Mouse (Mus musculus): ENCODE measurements around the gene Tctex1d4. TPM values are rescaled to one million over a fixed set of nuclear protein-coding genes. Genes with fewer than 3 reads are reported as not detected.

The Tctex1d4 gene
- polyA plus RNA-seq, 1 experiment from 2014 or later = not detected

GRCm38 (mm10) chr4:117104672-117105071 lies 21.9 kb upstream of the Tctex1d4 start:
- Histone ChIP-seq H3K9me3 (no peaks in the 10 kb centered on the region), H3K4me3 (no peak overlapping the region), H3K4me1 (0 out of 2 replicates have a peak, but pooled peaks cover 4% of the 10 kb centered on the region), H3K4me2 (no peak overlapping the region), H3K27ac (replicated peaks) (no peak overlapping the region), H3K36me3 (peaks cover 7% of the 10 kb centered on the region; the same call in 1 of the 2 replicates), H3K27me3 (replicated peaks) (no peaks in the 10 kb centered on the region), H3K9ac (no peak overlapping the region)
- ATAC-seq (ENCODE audit: extremely low read depth, insufficient number of reproducible peaks, low FRiP score, low TSS enrichment) = no peak
- WGBS = 69% methylated on average over 10 of the region's 10 CpGs

- no peaks in the 10 kb centered on the region for H3K27me3 ChIP-seq (replicated peaks)
- no peak overlapping the region for H3K4me2 ChIP-seq
- H3K9ac ChIP-seq = no peak overlapping the region
- no peak overlapping the region for H3K4me3 ChIP-seq
- H3K27ac ChIP-seq (replicated peaks) = no peak overlapping the region
- WGBS = 51% methylated on average over 10 of the region's 10 CpGs
- peaks cover 7% of the 10 kb centered on the region; the same call in 1 of the 2 replicates for H3K36me3 ChIP-seq
- no peaks in the 10 kb centered on the region for H3K9me3 ChIP-seq
- 0 out of 2 replicates have a peak, but pooled peaks cover 4% of the 10 kb centered on the region for H3K4me1 ChIP-seq
- ATAC-seq (ENCODE audit: extremely low read depth, insufficient number of reproducible peaks, low FRiP score, low TSS enrichment) = no peak
Measured at GRCm38 (mm10) chr4:117105127-117105526, 21.5 kb upstream of the Tctex1d4 start.

DNA sequence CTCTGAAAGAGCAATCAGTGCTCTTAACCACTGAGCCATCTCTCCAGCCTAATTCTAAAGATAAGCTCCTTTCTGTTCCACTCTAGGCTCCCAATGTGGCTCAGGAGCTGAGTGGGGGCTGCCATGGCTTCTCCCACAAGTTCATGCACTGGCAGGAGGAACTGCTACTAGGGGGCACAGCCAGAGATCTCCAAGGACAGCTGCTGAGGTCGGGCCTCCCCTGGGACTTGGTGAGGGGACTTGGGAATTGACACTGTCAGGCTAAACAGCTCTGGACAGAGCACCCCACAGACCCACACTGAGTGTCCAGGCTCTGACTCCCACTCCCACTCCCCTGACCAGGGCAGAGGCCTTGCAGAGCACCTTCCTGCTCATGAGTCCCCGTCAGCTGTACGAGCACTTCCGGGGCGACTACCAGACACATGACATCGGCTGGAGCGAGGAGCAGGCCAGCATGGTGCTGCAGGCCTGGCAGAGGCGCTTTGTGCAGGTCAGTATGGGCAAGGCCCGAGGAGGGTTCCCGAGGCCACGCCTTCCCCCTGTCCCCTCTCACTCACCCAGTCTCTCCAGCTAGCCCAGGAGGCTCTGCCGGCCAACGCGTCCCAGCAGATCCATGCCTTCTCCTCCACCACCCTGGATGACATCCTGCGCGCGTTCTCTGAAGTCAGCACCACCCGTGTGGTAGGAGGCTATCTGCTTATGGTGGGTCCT lies 18.6 kb upstream of the Tctex1d4 start:
- 83% methylated on average over 18 of the region's 18 CpGs for WGBS
- Histone ChIP-seq H3K27me3 (replicated peaks) (no peaks in the 10 kb centered on the region), H3K9ac (no peak overlapping the region), H3K9me3 (no peaks in the 10 kb centered on the region), H3K27ac (replicated peaks) (no peak overlapping the region), H3K4me3 (no peak overlapping the region), H3K36me3 (peaks cover 16% of the 10 kb centered on the region), H3K4me2 (no peak overlapping the region), H3K4me1 (0 out of 2 replicates have a peak, but pooled peaks cover 4% of the 10 kb centered on the region)
- ATAC-seq (ENCODE audit: extremely low read depth, insufficient number of reproducible peaks, low FRiP score, low TSS enrichment) = no peak

- WGBS = 90% methylated on average over 6 of the region's 6 CpGs
- no peak for ATAC-seq (ENCODE audit: extremely low read depth, insufficient number of reproducible peaks, low FRiP score, low TSS enrichment)
- H3K4me1 ChIP-seq = 0 out of 2 replicates have a peak, but pooled peaks cover 4% of the 10 kb centered on the region
Measured at GRCm38 (mm10) chr4:117108524-117108849, 18.1 kb upstream of the Tctex1d4 start.

DNA sequence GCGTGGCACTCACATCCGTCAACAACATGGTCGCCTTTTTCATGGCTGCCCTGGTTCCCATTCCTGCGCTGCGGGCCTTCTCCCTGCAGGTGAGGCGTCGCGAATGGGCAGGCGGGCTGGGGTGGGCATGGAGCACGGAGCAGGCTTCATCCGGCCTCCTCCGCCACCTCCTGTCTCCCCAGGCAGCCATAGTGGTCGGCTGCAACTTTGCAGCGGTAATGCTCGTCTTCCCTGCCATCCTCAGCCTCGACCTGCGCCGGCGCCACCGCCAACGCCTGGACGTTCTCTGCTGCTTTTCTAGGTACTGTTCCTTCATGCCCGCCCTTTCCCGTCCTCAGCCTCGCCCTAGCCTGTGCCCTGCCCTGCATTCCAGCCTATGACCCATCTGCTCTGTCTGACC lies 17.3 kb upstream of the Tctex1d4 start:
- H3K36me3 ChIP-seq = peaks cover 18% of the 10 kb centered on the region
- 0 out of 2 replicates have a peak, but pooled peaks cover 4% of the 10 kb centered on the region for H3K4me1 ChIP-seq

More at GRCm38 (mm10) chr4:117108524-117108849, 18.1 kb upstream of the Tctex1d4 start:
- no peak overlapping the region for H3K4me3 ChIP-seq
- H3K36me3 ChIP-seq = peaks cover 18% of the 10 kb centered on the region
- no peak overlapping the region for H3K4me2 ChIP-seq
- H3K27ac ChIP-seq (replicated peaks) = no peak overlapping the region
- H3K9ac ChIP-seq = no peak overlapping the region
- no peaks in the 10 kb centered on the region for H3K9me3 ChIP-seq
- no peaks in the 10 kb centered on the region for H3K27me3 ChIP-seq (replicated peaks)

DNA sequence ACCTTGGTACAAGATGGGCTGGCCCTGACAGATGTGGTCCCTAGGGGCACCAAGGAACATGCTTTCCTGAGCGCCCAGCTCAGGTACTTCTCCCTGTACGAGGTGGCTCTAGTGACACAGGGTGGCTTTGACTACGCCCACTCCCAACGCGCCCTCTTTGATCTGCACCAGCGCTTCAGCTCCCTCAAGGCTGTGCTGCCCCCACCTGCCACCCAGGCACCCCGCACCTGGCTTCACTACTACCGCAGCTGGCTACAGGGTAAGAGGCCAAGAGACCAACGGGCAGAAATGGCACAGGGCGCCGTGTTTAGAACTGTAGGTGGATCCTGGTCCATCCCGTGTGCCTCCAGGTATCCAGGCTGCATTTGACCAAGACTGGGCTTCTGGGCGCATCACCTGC lies 16.3 kb upstream of the Tctex1d4 start:
- Histone ChIP-seq H3K4me3 (no peak overlapping the region), H3K4me2 (no peak overlapping the region), H3K4me1 (0 out of 2 replicates have a peak, but pooled peaks cover 1% of the 10 kb centered on the region), H3K36me3 (peaks cover 18% of the 10 kb centered on the region), H3K9me3 (no peaks in the 10 kb centered on the region), H3K27me3 (replicated peaks) (no peaks in the 10 kb centered on the region), H3K27ac (replicated peaks) (no peak overlapping the region), H3K9ac (no peak overlapping the region)
- no peak for ATAC-seq (ENCODE audit: extremely low read depth, insufficient number of reproducible peaks, low FRiP score, low TSS enrichment)
- 81% methylated on average over 13 of the region's 13 CpGs for WGBS

More for the DNA sequence above, 17.3 kb upstream of the Tctex1d4 start:
- no peak overlapping the region for H3K9ac ChIP-seq
- H3K4me3 ChIP-seq = no peak overlapping the region
- H3K27ac ChIP-seq (replicated peaks) = no peak overlapping the region
- no peaks in the 10 kb centered on the region for H3K9me3 ChIP-seq
- no peak for ATAC-seq (ENCODE audit: extremely low read depth, insufficient number of reproducible peaks, low FRiP score, low TSS enrichment)
- H3K27me3 ChIP-seq (replicated peaks) = no peaks in the 10 kb centered on the region
- no peak overlapping the region for H3K4me2 ChIP-seq
- WGBS = 82% methylated on average over 25 of the region's 25 CpGs

GRCm38 (mm10) chr4:117110985-117111384 lies 15.6 kb upstream of the Tctex1d4 start:
- 75% methylated on average over 11 of the region's 11 CpGs for WGBS
- Histone ChIP-seq H3K9ac (no peak overlapping the region), H3K36me3 (peaks cover 18% of the 10 kb centered on the region), H3K4me1 (no peaks in the 10 kb centered on the region), H3K27ac (replicated peaks) (no peak overlapping the region), H3K27me3 (replicated peaks) (no peaks in the 10 kb centered on the region), H3K4me3 (no peak overlapping the region), H3K9me3 (no peaks in the 10 kb centered on the region), H3K4me2 (no peak overlapping the region)
- ATAC-seq (ENCODE audit: extremely low read depth, insufficient number of reproducible peaks, low FRiP score, low TSS enrichment) = no peak

- no peak for ATAC-seq (ENCODE audit: extremely low read depth, insufficient number of reproducible peaks, low FRiP score, low TSS enrichment)
- Histone ChIP-seq H3K4me1 (no peaks in the 10 kb centered on the region), H3K9ac (no peak overlapping the region), H3K9me3 (no peaks in the 10 kb centered on the region), H3K4me2 (no peak overlapping the region), H3K36me3 (peaks cover 16% of the 10 kb centered on the region), H3K27ac (replicated peaks) (no peak overlapping the region), H3K27me3 (replicated peaks) (no peaks in the 10 kb centered on the region), H3K4me3 (no peak overlapping the region)
- WGBS = 83% methylated on average over 1 of the region's 1 CpGs
Measured at GRCm38 (mm10) chr4:117113237-117113636, 13.4 kb upstream of the Tctex1d4 start.

DNA sequence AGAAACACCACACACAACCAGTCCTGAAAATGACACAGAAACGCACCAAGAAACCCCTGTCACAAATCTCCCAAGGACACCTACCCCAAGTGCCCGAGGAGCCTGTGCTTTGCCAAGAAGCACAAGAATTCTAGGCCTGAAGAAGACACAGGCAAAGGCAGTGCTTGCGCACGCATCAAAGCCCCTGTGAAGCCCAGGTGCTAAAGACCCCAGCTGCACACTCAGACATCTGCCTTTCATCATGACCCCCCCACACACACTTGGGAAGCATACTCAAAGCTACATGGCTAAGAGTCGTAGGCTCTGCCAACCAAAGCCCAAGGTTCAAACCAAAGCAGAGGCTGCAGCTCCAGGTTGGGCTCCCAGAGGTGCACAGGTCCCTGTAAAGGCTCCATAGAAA lies 11.0 kb upstream of the Tctex1d4 start:
- Histone ChIP-seq H3K4me1 (peaks cover 6% of the 10 kb centered on the region), H3K27me3 (replicated peaks) (no peaks in the 10 kb centered on the region), H3K9me3 (no peaks in the 10 kb centered on the region), H3K36me3 (peaks cover 8% of the 10 kb centered on the region), H3K4me3 (no peak overlapping the region), H3K27ac (replicated peaks) (no peak overlapping the region), H3K9ac (no peak overlapping the region), H3K4me2 (no peak overlapping the region)
- WGBS = 68% methylated on average over 5 of the region's 5 CpGs
- no peak for ATAC-seq (ENCODE audit: extremely low read depth, insufficient number of reproducible peaks, low FRiP score, low TSS enrichment)

- H3K4me1 ChIP-seq = peaks cover 10% of the 10 kb centered on the region
- 86% methylated on average over 7 of the region's 7 CpGs for WGBS
- 0 out of 2 replicates have a peak, but pooled peaks cover 2% of the 10 kb centered on the region for H3K36me3 ChIP-seq
- no peaks in the 10 kb centered on the region for H3K27me3 ChIP-seq (replicated peaks)
- H3K27ac ChIP-seq (replicated peaks) = no peak overlapping the region
- no peak overlapping the region for H3K4me2 ChIP-seq
- no peaks in the 10 kb centered on the region for H3K9me3 ChIP-seq
- no peak for ATAC-seq (ENCODE audit: extremely low read depth, insufficient number of reproducible peaks, low FRiP score, low TSS enrichment)
- no peak overlapping the region for H3K4me3 ChIP-seq
- H3K9ac ChIP-seq = no peak overlapping the region
Measured at GRCm38 (mm10) chr4:117117931-117118330, 8.7 kb upstream of the Tctex1d4 start.

- Histone ChIP-seq H3K4me2 (peak overlapping the region; percentile 88), H3K4me1 (peaks cover 15% of the 10 kb centered on the region), H3K9ac (peak overlapping the region; percentile 78), H3K36me3 (no peaks in the 10 kb centered on the region), H3K9me3 (no peaks in the 10 kb centered on the region), H3K4me3 (peak overlapping the region; percentile 77), H3K27ac (replicated peaks) (peak overlapping the region; percentile 86), H3K27me3 (replicated peaks) (no peaks in the 10 kb centered on the region)
- ATAC-seq (ENCODE audit: extremely low read depth, insufficient number of reproducible peaks, low FRiP score, low TSS enrichment) = no peak
- 74% methylated on average over 5 of the region's 5 CpGs for WGBS
Measured at GRCm38 (mm10) chr4:117119636-117120035, 7.0 kb upstream of the Tctex1d4 start.

GRCm38 (mm10) chr4:117120052-117120444 lies 6.5 kb upstream of the Tctex1d4 start:
- Histone ChIP-seq H3K9me3 (no peaks in the 10 kb centered on the region), H3K4me2 (peak overlapping the region; percentile 88), H3K27ac (replicated peaks) (peak overlapping the region; percentile 86), H3K36me3 (no peaks in the 10 kb centered on the region), H3K9ac (peak overlapping the region; percentile 78), H3K27me3 (replicated peaks) (no peaks in the 10 kb centered on the region), H3K4me3 (peak overlapping the region; percentile 77), H3K4me1 (peaks cover 19% of the 10 kb centered on the region)
- no peak for ATAC-seq (ENCODE audit: extremely low read depth, insufficient number of reproducible peaks, low FRiP score, low TSS enrichment)
- WGBS = 4% methylated on average over 10 of the region's 10 CpGs

Measured in heart, embryonic 13.5 days (tissue).